Mouse (Mus musculus) liver, adult 2 months (tissue): ENCODE measurements at regions not wholly inside any gene's neighbourhood (a gene's known extent, or its start where the extent isn't known, plus 50 kb on each side); places are given as distances from the start of the nearest gene placed in this dataset.

Source experiments
- DNase-seq: peaks from one replicate; pipeline ENCODE4 v3.0.0-alpha.2; 2011; ENCODE audit warnings: low read depth, low spot score; ENCODE audit errors: extremely low read depth
- H3K27ac ChIP-seq: fragments of 200-500 bp; replicated peaks from 2 replicates; pipeline ENCODE4 v1.5.1; 2012; ENCODE audit warnings: low read depth, mild to moderate bottlenecking, control low read depth, inconsistent platforms, low read length; ENCODE audit not compliant: insufficient read depth
- H3K27me3 ChIP-seq: fragments of 200-500 bp; 2 replicates; pipeline ENCODE4 v1.6.1; 2012; ENCODE audit warnings: mild to moderate bottlenecking, moderate library complexity, low read length, inconsistent platforms; ENCODE audit not compliant: control insufficient read depth, insufficient read depth
- H3K36me3 ChIP-seq: fragments of 200-500 bp; 2 replicates; pipeline ENCODE4 v1.6.1; 2012; ENCODE audit warnings: low read length, inconsistent platforms; ENCODE audit not compliant: control insufficient read depth, insufficient read depth
- H3K4me1 ChIP-seq: fragments of 200-500 bp; 2 replicates; pipeline ENCODE4 v1.6.1; 2011; ENCODE audit warnings: low read length; ENCODE audit not compliant: control insufficient read depth, insufficient read depth
- H3K4me3 ChIP-seq: fragments of 200-500 bp; 2 replicates; pipeline ENCODE4 v1.5.1; 2011; ENCODE audit warnings: low read depth, mild to moderate bottlenecking, control low read depth, low read length, moderate library complexity; ENCODE audit not compliant: insufficient read depth
- H3K79me2 ChIP-seq: fragments of 200-500 bp; 2 replicates; pipeline ENCODE4 v1.6.1; 2012; ENCODE audit warnings: inconsistent platforms, mild to moderate bottlenecking, low read length, moderate library complexity; ENCODE audit not compliant: control insufficient read depth, insufficient read depth
- H3K9ac ChIP-seq: fragments of 200-500 bp; 2 replicates; pipeline ENCODE4 v1.6.1; 2012; ENCODE audit warnings: low read depth, mild to moderate bottlenecking, control low read depth, inconsistent platforms, low read length
- CTCF ChIP-seq: fragments of 200-500 bp; IDR thresholded peaks from 2 replicates; pipeline ENCODE4 v1.5.1; 2011; ENCODE audit warnings: low read depth, low read length, control low read depth
- POLR2A ChIP-seq: fragments of 200-500 bp; IDR thresholded peaks from 2 replicates; pipeline ENCODE4 v1.6.1; 2011; ENCODE audit warnings: low read length, control low read depth; ENCODE audit not compliant: insufficient read depth; ENCODE audit errors: extremely low read depth
- WGBS: fragments of 180-500 bp; shearing (Covaris S2); methylation state at CpG from one replicate; pipeline ENCODE4 v1.1.7; 2018; 5-methylcytosine and 5-hydroxymethylcytosine counted together

- no peak overlapping the region for H3K4me3 ChIP-seq
- no peak for DNase-seq
- no peaks in the 10 kb centered on the region for H3K36me3 ChIP-seq
- no peaks in the 10 kb centered on the region for H3K27me3 ChIP-seq
- TF ChIP-seq POLR2A (no peak), CTCF (no peak)
- no peaks in the 10 kb centered on the region for H3K4me1 ChIP-seq
- H3K27ac ChIP-seq, result no peak overlapping the region
- no peaks in the 10 kb centered on the region for H3K79me2 ChIP-seq
- no peak overlapping the region for H3K9ac ChIP-seq
- WGBS, result 69% methylated on average over 3 of the region's 3 CpGs
Measured at GRCm38 (mm10) chr11:18598349-18598748, 420.4 kb downstream of the Meis1 start.

DNA sequence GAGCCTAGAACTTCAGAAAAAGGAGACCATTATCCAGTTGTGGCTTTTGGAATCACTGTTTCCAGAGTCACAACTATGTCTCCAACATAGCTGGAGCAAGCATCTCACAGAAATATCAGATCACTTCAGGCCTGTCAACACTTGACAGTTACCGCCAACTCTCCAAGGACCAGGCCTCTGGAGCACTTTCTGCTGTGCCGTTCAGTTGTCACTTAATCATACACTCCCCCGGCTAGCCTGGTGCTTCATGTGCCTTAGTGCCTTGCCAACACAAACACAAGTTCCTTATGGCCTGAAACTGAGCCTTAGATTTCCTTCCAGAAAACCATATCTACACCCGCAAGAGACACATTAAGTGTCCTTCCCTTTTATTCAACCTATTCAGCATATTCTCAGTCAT is 421.8 kb downstream of the Meis1 start:
- 84% methylated on average over 4 of the region's 4 CpGs for WGBS
- DNase-seq, result no peak
- TF ChIP-seq POLR2A, result no peak
- TF ChIP-seq CTCF, result no peak

DNA sequence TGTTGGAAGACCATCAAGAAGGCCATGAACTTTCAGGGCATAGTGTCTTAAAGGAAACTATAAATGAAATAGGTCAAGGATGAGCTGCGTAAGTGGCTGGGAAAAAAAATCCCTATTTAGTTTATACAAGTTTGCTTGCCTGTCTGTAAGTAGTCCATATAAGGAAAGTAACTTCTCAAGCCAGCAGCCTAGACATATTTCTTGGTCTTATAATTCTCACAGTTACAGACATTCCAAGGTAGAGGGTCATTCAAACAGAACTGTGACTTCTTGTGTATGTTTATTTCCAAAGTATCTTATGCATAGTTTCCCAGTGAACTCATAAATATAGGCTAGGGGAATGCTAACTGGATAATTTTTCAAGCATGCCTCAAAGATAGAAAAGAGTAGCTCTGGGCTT is 428.3 kb downstream of the Meis1 start:
- 71% methylated on average over 1 of the region's 1 CpGs for WGBS
- no peak overlapping the region for H3K4me3 ChIP-seq
- H3K27me3 ChIP-seq, result no peaks in the 10 kb centered on the region
- TF ChIP-seq CTCF, result no peak
- TF ChIP-seq POLR2A, result no peak
- H3K9ac ChIP-seq, result no peak overlapping the region
- no peak overlapping the region for H3K27ac ChIP-seq
- no peaks in the 10 kb centered on the region for H3K79me2 ChIP-seq
- no peaks in the 10 kb centered on the region for H3K36me3 ChIP-seq
- H3K4me1 ChIP-seq, result no peaks in the 10 kb centered on the region
- DNase-seq, result no peak

More for the DNA sequence above, 421.8 kb downstream of the Meis1 start:
- Histone ChIP-seq H3K4me3 (no peak overlapping the region), H3K4me1 (no peaks in the 10 kb centered on the region), H3K27me3 (no peaks in the 10 kb centered on the region), H3K9ac (no peak overlapping the region), H3K27ac (no peak overlapping the region), H3K36me3 (no peaks in the 10 kb centered on the region), H3K79me2 (no peaks in the 10 kb centered on the region)

GRCm38 (mm10) chr11:18586468-18586867 is 432.3 kb downstream of the Meis1 start:
- Histone ChIP-seq H3K27me3 (no peaks in the 10 kb centered on the region), H3K4me3 (no peak overlapping the region)
- WGBS, result 57% methylated on average over 3 of the region's 3 CpGs

DNA sequence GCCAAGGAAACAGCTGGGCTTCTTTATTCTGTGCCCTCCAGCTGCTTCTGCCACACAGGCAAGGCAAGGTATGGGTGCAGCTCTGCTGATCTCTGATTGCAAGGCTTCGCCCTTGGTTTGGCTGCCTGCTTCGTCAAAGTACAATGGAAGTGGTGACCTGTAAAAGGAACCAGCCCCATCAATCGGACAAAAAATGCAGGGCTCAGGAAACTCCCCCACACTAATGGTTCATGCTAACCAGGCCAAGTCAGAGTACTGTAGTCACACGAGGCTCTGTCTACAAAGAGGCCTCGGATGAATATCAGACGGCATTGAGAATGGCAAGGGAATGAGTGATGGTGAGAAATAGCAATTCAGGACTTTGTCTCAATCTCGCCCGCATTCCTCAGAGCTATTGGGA is 433.8 kb downstream of the Meis1 start:
- TF ChIP-seq POLR2A (no peak), CTCF (no peak)
- H3K27me3 ChIP-seq, result no peaks in the 10 kb centered on the region
- no peak for DNase-seq
- H3K4me3 ChIP-seq, result no peak overlapping the region
- no peak overlapping the region for H3K9ac ChIP-seq
- 80% methylated on average over 8 of the region's 8 CpGs for WGBS
- no peaks in the 10 kb centered on the region for H3K36me3 ChIP-seq
- no peaks in the 10 kb centered on the region for H3K79me2 ChIP-seq
- H3K27ac ChIP-seq, result no peak overlapping the region
- no peaks in the 10 kb centered on the region for H3K4me1 ChIP-seq

More at GRCm38 (mm10) chr11:18586468-18586867, 432.3 kb downstream of the Meis1 start:
- DNase-seq, result no peak
- no peak overlapping the region for H3K27ac ChIP-seq
- no peaks in the 10 kb centered on the region for H3K79me2 ChIP-seq
- no peaks in the 10 kb centered on the region for H3K4me1 ChIP-seq
- H3K9ac ChIP-seq, result no peak overlapping the region
- H3K36me3 ChIP-seq, result no peaks in the 10 kb centered on the region
- no peak for TF ChIP-seq POLR2A
- TF ChIP-seq CTCF, result no peak

DNA sequence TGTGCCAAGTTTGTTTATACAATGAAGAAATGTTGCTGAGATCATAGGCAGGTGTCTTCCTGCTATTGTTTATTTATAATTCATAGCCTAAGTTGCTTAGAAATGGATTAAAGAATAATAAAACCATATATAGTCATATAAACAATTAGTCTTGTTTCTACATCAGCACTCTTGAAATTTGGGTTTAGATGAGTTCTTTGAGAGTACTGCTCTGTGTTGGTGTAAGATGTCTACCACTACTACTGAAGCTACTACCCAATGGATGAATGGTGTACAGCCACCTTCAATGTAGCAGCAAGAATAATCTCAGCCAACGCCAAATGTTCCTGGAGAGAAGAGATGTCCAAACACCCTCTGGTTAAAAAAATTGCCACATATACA is 436.0 kb downstream of the Meis1 start:
- 83% methylated on average over 1 of the region's 1 CpGs for WGBS

More for the DNA sequence above, 436.0 kb downstream of the Meis1 start:
- H3K27ac ChIP-seq, result no peak overlapping the region
- TF ChIP-seq CTCF, result no peak
- no peak for TF ChIP-seq POLR2A
- no peaks in the 10 kb centered on the region for H3K4me1 ChIP-seq
- no peaks in the 10 kb centered on the region for H3K79me2 ChIP-seq
- H3K36me3 ChIP-seq, result no peaks in the 10 kb centered on the region
- H3K9ac ChIP-seq, result no peak overlapping the region
- no peaks in the 10 kb centered on the region for H3K27me3 ChIP-seq
- H3K4me3 ChIP-seq, result no peak overlapping the region
- DNase-seq, result no peak
